Mouse (Mus musculus): ENCODE measurements around the gene Pear1. TPM values are rescaled to one million over a fixed set of nuclear protein-coding genes. Genes with fewer than 3 reads are reported as not detected.
A peak's percentile ranks its signal among the peaks of the same experiment; 100 is the strongest.

The Pear1 gene
- polyA plus RNA-seq, 1 experiment from 2014 or later: 31.6 TPM

DNA sequence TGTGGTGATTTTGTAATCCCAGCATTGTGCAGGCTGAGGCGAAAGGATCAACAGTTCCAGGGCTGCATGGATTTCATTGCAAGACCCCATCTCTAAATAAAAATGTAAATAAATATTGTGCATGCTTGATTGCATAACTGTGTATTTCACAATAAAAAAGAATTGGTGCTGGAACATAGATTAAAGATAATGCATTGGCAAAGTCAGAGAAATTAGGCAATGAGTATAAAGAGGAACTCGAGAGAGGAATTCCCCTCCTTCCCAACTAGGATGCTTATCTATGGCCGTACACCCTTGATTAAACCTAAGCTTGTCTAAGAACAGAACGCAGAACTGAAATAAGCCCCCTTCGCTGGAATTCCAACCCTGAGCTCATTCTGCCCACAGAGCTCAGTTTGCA, 39.0 kb downstream of the Pear1 start:
- Histone ChIP-seq H3K27me3 (ENCODE audit: insufficient read depth, low read length) (no peaks in the 10 kb centered on the region), H3K4me3 (replicated peaks; ENCODE audit: low read depth, low read length) (no peak overlapping the region), H3K27ac (no peak overlapping the region), H3K36me3 (ENCODE audit: insufficient read depth, low read length) (no peaks in the 10 kb centered on the region), H3K4me2 (ENCODE audit: low read length) (no peak overlapping the region), H3K9me3 (replicated peaks; ENCODE audit: low read length) (no peaks in the 10 kb centered on the region), H3K4me1 (replicated peaks; ENCODE audit: insufficient read depth, low read length) (peaks cover 7% of the 10 kb centered on the region; the same call in 1 of the 2 replicates), H3K9ac (ENCODE audit: low read depth, low read length) (no peak overlapping the region)
- WGBS: 71% methylated on average over 5 of the region's 5 CpGs
- DNase-seq (ENCODE audit: low spot score): no peak
- TF ChIP-seq CTCF (IDR thresholded peaks at IDR 0.05; ENCODE audit: low read depth): no peak
- ATAC-seq (replicated peaks; ENCODE audit: low FRiP score, low read depth): no peak

DNA sequence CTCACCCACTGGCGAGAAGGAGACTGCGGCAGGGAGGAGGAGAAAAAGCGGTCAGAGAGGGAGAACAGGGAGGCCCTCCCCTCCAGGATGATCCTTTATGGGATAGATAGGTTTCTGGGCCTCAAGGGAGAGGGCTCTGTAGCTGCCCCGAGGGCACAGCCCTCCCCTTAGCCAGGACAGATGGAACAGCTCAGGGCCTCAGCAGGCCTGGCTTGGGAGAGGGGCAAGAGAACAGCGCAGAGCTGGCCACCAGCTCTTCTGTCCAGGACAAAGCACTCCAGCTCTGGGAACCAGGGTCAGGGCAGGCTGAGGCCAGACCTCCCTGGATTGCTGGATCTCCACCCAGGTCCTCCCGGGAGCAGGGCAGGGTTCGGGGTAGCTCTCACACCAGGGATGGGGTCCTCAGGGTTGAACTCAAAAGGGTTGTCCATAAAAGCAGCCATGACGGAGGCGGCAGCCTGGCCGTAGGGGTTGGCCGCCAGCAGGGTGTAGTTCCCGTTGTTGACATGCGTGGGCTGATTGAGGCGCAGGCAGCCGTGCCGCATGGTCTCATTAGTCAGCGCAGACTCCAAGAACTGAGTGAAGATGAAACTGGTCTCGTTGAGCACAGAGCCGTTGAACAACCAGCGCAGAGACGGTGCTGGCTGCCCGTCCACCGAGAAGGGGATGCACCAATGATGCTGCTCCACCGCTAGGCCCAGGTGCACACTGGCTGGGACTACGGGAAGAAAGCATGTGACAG, 40.7 kb downstream of the Pear1 start:
- Histone ChIP-seq H3K4me2 (ENCODE audit: low read length) (no peak overlapping the region), H3K4me1 (replicated peaks; ENCODE audit: insufficient read depth, low read length) (0 out of 2 replicates have a peak, but pooled peaks cover 7% of the 10 kb centered on the region), H3K27ac (peak overlapping the region; percentile 60), H3K9me3 (replicated peaks; ENCODE audit: low read length) (no peaks in the 10 kb centered on the region), H3K9ac (ENCODE audit: low read depth, low read length) (no peak overlapping the region), H3K4me3 (replicated peaks; ENCODE audit: low read depth, low read length) (no peak overlapping the region), H3K36me3 (ENCODE audit: insufficient read depth, low read length) (no peaks in the 10 kb centered on the region), H3K27me3 (ENCODE audit: insufficient read depth, low read length) (no peaks in the 10 kb centered on the region; the same call in 1 of the 2 replicates)
- ATAC-seq (replicated peaks; ENCODE audit: low FRiP score, low read depth) (peak; percentile 48; the same call in 1 of the 2 replicates), DNase-seq (ENCODE audit: low spot score) (peak; percentile 27)
- TF ChIP-seq CTCF (IDR thresholded peaks at IDR 0.05; ENCODE audit: low read depth): no peak
- WGBS: 71% methylated on average over 25 of the region's 25 CpGs

- WGBS: 34% methylated on average over 2 of the region's 2 CpGs
- H3K9ac ChIP-seq (ENCODE audit: low read depth, low read length): no peak overlapping the region
- peak; percentile 10 for DNase-seq (ENCODE audit: low spot score)
- no peak overlapping the region for H3K4me3 ChIP-seq (replicated peaks; ENCODE audit: low read depth, low read length)
- no peaks in the 10 kb centered on the region; the same call in 1 of the 2 replicates for H3K27me3 ChIP-seq (ENCODE audit: insufficient read depth, low read length)
- no peaks in the 10 kb centered on the region for H3K36me3 ChIP-seq (ENCODE audit: insufficient read depth, low read length)
- H3K27ac ChIP-seq: no peak overlapping the region
- no peak overlapping the region for H3K4me2 ChIP-seq (ENCODE audit: low read length)
- H3K4me1 ChIP-seq (replicated peaks; ENCODE audit: insufficient read depth, low read length): 0 out of 2 replicates have a peak, but pooled peaks cover 4% of the 10 kb centered on the region
- no peaks in the 10 kb centered on the region for H3K9me3 ChIP-seq (replicated peaks; ENCODE audit: low read length)
- ATAC-seq (replicated peaks; ENCODE audit: low FRiP score, low read depth): no peak
- no peak for TF ChIP-seq CTCF (IDR thresholded peaks at IDR 0.05; ENCODE audit: low read depth)
These were observed 45.0 kb downstream of the Pear1 start for GRCm38 (mm10) chr3:87779086-87779485.

DNA sequence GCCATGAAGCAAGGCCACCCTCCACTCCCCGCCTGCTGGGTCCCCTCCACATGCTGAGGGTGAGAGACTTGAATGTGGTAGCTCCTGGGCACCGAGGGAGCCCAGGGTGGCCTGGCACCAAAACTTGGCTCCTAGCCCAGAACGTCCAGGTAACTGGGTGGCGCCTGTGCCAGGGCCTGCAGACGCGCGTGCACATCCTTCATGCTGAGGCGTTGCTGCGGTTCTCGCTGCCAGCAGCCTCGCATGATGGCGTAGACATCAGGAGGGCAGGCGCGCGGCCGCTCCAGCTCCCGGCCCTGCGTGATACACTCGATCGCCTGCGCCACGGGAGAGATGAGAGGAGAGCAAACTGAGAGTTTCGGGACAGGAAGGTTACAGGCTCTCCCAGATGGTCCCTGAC, 45.8 kb downstream of the Pear1 start:
- 49% methylated on average over 23 of the region's 23 CpGs for WGBS
- H3K27me3 ChIP-seq (ENCODE audit: insufficient read depth, low read length): no peaks in the 10 kb centered on the region; the same call in 1 of the 2 replicates
- H3K4me2 ChIP-seq (ENCODE audit: low read length): 0 out of 2 replicates have a peak overlapping the region, but pooled peaks have one; percentile 2

DNA sequence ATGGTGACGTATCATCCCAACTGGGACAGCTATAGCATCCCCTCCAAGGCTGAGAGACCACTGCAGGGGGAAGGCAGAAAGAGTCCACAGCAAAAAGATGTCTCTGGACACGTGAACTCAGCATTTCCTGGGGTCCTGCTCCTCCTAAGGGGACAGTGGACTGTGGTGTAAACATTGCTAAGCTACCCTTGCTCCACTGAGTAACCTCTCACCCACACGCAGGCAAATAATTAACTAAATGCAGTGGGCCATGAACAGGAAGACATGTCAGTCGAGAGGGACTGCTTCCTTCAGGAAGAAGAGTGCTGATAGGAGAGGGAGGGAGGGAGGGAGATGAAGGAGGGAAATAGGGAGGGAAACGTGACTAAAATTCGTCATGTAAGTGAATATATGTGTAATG, 53.0 kb downstream of the Pear1 start:
- ATAC-seq (replicated peaks; ENCODE audit: low FRiP score, low read depth) (peak; percentile 50; the same call in 1 of the 2 replicates), DNase-seq (ENCODE audit: low spot score) (peak; percentile 46)
- 24% methylated on average over 6 of the region's 6 CpGs for WGBS
- Histone ChIP-seq H3K9me3 (replicated peaks; ENCODE audit: low read length) (no peaks in the 10 kb centered on the region), H3K27me3 (ENCODE audit: insufficient read depth, low read length) (no peaks in the 10 kb centered on the region), H3K36me3 (ENCODE audit: insufficient read depth, low read length) (no peaks in the 10 kb centered on the region), H3K4me1 (replicated peaks; ENCODE audit: insufficient read depth, low read length) (peaks cover 24% of the 10 kb centered on the region), H3K27ac (no peak overlapping the region), H3K4me3 (replicated peaks; ENCODE audit: low read depth, low read length) (no peak overlapping the region), H3K4me2 (ENCODE audit: low read length) (no peak overlapping the region), H3K9ac (ENCODE audit: low read depth, low read length) (no peak overlapping the region)
- TF ChIP-seq CTCF (IDR thresholded peaks at IDR 0.05; ENCODE audit: low read depth): no peak

More for the DNA sequence above, 45.8 kb downstream of the Pear1 start:
- DNase-seq (ENCODE audit: low spot score) (no peak), ATAC-seq (replicated peaks; ENCODE audit: low FRiP score, low read depth) (no peak)
- Histone ChIP-seq H3K4me1 (replicated peaks; ENCODE audit: insufficient read depth, low read length) (0 out of 2 replicates have a peak, but pooled peaks cover 4% of the 10 kb centered on the region), H3K4me3 (replicated peaks; ENCODE audit: low read depth, low read length) (no peak overlapping the region), H3K36me3 (ENCODE audit: insufficient read depth, low read length) (no peaks in the 10 kb centered on the region), H3K9ac (ENCODE audit: low read depth, low read length) (0 out of 2 replicates have a peak overlapping the region, but pooled peaks have one; percentile 23), H3K9me3 (replicated peaks; ENCODE audit: low read length) (no peaks in the 10 kb centered on the region), H3K27ac (no peak overlapping the region)
- TF ChIP-seq CTCF (IDR thresholded peaks at IDR 0.05; ENCODE audit: low read depth): no peak

DNA sequence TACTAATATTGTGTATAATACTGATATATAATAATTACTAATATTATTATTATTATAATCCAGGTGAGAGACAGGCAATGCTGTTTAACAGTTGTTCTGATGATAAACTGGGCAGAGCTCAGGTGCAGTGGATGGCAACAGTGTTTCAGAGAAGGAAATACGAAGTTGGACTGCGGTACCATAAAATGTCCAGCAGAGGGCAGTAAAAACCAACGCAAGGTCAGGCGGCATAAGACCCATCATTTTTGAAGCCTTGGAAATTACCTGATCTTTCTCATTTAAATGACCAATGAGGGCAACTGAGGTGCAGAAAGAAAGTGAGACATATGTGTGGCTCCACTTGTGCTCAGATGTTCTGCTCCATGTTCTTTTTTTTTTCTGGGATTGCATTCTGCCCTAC, 53.8 kb downstream of the Pear1 start:
- ATAC-seq (replicated peaks; ENCODE audit: low FRiP score, low read depth) (no peak), DNase-seq (ENCODE audit: low spot score) (peak; percentile 85)
- Histone ChIP-seq H3K4me3 (replicated peaks; ENCODE audit: low read depth, low read length) (no peak overlapping the region), H3K9me3 (replicated peaks; ENCODE audit: low read length) (no peaks in the 10 kb centered on the region), H3K27me3 (ENCODE audit: insufficient read depth, low read length) (no peaks in the 10 kb centered on the region), H3K4me1 (replicated peaks; ENCODE audit: insufficient read depth, low read length) (peaks cover 29% of the 10 kb centered on the region), H3K36me3 (ENCODE audit: insufficient read depth, low read length) (no peaks in the 10 kb centered on the region), H3K27ac (no peak overlapping the region), H3K4me2 (ENCODE audit: low read length) (no peak overlapping the region), H3K9ac (ENCODE audit: low read depth, low read length) (no peak overlapping the region)
- WGBS: 2% methylated on average over 4 of the region's 4 CpGs
- TF ChIP-seq CTCF (IDR thresholded peaks at IDR 0.05; ENCODE audit: low read depth): peak; percentile 96
